Mouse (Mus musculus): ENCODE results near the gene Wdr20. TPM values are rescaled to one million over a fixed set of nuclear protein-coding genes. Genes with fewer than 3 reads are reported as not detected.

The Wdr20 gene
- polyA plus RNA-seq, 1 experiment = 36.4 TPM

DNA sequence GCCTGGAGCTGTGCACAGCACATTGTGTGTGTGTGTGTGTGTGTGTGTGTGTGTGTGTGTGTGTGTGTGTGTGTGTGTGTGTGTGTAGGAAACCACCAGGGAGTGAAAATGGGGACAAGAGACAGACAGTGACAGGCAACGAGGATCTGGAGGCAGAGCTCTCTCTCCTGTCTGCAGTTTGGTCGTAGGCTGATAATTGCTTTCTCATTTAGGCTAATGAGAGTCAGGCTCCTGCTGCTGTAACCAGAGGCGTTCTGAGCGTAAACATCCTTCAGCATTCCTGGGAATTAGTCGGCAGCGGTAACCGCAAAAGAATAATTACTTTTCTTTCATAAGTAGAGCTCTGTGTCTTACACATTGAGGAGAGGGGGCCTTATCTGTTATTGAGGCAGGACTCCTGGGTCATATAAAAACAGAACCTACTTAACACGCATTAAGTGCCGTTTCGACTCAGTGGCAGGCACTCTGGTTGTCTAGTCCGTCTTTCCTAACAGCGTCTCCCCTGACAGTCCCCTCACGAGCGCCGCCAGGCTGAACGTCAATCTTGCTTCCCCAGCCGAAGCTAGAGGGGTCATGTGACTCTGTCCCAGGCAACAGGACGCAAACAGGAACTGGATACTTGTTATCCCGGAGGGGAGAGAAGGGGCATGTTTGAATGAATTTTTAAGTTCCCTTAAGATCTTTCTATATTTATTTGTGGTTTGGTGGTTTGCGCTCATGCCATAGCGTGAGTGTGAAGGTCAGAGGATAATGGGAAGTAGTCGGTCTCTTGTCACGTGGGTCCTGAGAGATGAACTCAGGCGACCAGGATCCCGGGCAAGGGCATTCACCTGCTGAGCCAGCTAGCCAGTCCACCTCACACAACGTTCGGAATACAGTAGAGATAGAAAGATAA, 31.2 kb upstream of the Wdr20 start:
- Histone ChIP-seq H3K4me1 (ENCODE audit: control insufficient read depth, insufficient read depth, low read length) (peaks cover 7% of the 10 kb centered on the region), H3K9ac (ENCODE audit: low read depth, poor library complexity, severe bottlenecking) (peak overlapping the region; percentile 21), H3K9me3 (replicated peaks; ENCODE audit: control insufficient read depth, insufficient read depth, low read length, poor library complexity, severe bottlenecking) (no peaks in the 10 kb centered on the region), H3K27ac (ENCODE audit: insufficient read depth, low read length) (peak overlapping the region; percentile 87), H3K36me3 (ENCODE audit: control insufficient read depth, insufficient read depth, low read length, poor library complexity, severe bottlenecking) (no peaks in the 10 kb centered on the region), H3K27me3 (ENCODE audit: control insufficient read depth, insufficient read depth, low read length, poor library complexity, severe bottlenecking) (no peaks in the 10 kb centered on the region), H3K4me3 (ENCODE audit: low read depth, low read length) (peak overlapping the region; percentile 40)
- TF ChIP-seq EP300 (IDR thresholded peaks at IDR 0.05; ENCODE audit: insufficient read depth, low read depth, low read length) (peak; percentile 30), POLR2A (IDR thresholded peaks at IDR 0.05; ENCODE audit: insufficient read depth, low read length) (no peak), CTCF (IDR thresholded peaks at IDR 0.05; ENCODE audit: low read depth, low read length) (no peak)

DNA sequence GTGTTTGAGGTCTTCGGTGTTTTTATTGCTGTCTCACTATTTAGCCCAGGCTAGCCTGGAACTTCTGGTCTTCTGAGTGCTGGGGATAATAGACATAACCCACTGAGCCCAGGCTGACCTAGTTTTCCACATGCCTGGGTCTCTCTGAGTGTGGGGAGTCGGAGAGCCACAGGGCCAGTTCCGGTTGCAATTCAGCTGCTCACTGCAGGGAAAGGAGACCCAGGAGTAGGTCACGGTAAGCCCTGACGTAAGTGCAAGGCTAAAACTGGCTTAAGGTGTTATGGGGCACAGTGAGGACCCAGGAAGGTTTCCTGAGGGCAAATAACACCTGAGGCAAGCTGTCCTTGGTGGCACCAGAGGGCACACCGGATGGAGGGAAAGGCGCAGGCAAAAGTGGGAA, 30.3 kb upstream of the Wdr20 start:
- peak overlapping the region; percentile 87 for H3K27ac ChIP-seq (ENCODE audit: insufficient read depth, low read length)
- H3K27me3 ChIP-seq (ENCODE audit: control insufficient read depth, insufficient read depth, low read length, poor library complexity, severe bottlenecking) = no peaks in the 10 kb centered on the region
- H3K4me1 ChIP-seq (ENCODE audit: control insufficient read depth, insufficient read depth, low read length) = peaks cover 7% of the 10 kb centered on the region
- TF ChIP-seq POLR2A (IDR thresholded peaks at IDR 0.05; ENCODE audit: insufficient read depth, low read length) = no peak
- peak overlapping the region; percentile 21 for H3K9ac ChIP-seq (ENCODE audit: low read depth, poor library complexity, severe bottlenecking)
- no peaks in the 10 kb centered on the region for H3K9me3 ChIP-seq (replicated peaks; ENCODE audit: control insufficient read depth, insufficient read depth, low read length, poor library complexity, severe bottlenecking)
- no peaks in the 10 kb centered on the region for H3K36me3 ChIP-seq (ENCODE audit: control insufficient read depth, insufficient read depth, low read length, poor library complexity, severe bottlenecking)
- H3K4me3 ChIP-seq (ENCODE audit: low read depth, low read length) = peak overlapping the region; percentile 37

- Histone ChIP-seq H3K27ac (ENCODE audit: insufficient read depth, low read length) (peak overlapping the region; percentile 48; the same call in 1 of the 2 replicates), H3K9ac (ENCODE audit: low read depth, poor library complexity, severe bottlenecking) (no peak overlapping the region)
Measured at GRCm38 (mm10) chr12:110711270-110711669, 26.5 kb upstream of the Wdr20 start.

GRCm38 (mm10) chr12:110713784-110714183, 24.0 kb upstream of the Wdr20 start:
- no peak overlapping the region for H3K27ac ChIP-seq (ENCODE audit: insufficient read depth, low read length)
- no peaks in the 10 kb centered on the region for H3K9me3 ChIP-seq (replicated peaks; ENCODE audit: control insufficient read depth, insufficient read depth, low read length, poor library complexity, severe bottlenecking)
- no peak overlapping the region for H3K9ac ChIP-seq (ENCODE audit: low read depth, poor library complexity, severe bottlenecking)
- no peaks in the 10 kb centered on the region for H3K27me3 ChIP-seq (ENCODE audit: control insufficient read depth, insufficient read depth, low read length, poor library complexity, severe bottlenecking)
- H3K4me3 ChIP-seq (ENCODE audit: low read depth, low read length) = no peak overlapping the region
- TF ChIP-seq POLR2A (IDR thresholded peaks at IDR 0.05; ENCODE audit: insufficient read depth, low read length) (no peak), EP300 (IDR thresholded peaks at IDR 0.05; ENCODE audit: insufficient read depth, low read depth, low read length) (no peak), CTCF (IDR thresholded peaks at IDR 0.05; ENCODE audit: low read depth, low read length) (peak; percentile 28)
- H3K36me3 ChIP-seq (ENCODE audit: control insufficient read depth, insufficient read depth, low read length, poor library complexity, severe bottlenecking) = no peaks in the 10 kb centered on the region
- H3K4me1 ChIP-seq (ENCODE audit: control insufficient read depth, insufficient read depth, low read length) = no peaks in the 10 kb centered on the region

More at GRCm38 (mm10) chr12:110711270-110711669, 26.5 kb upstream of the Wdr20 start:
- Histone ChIP-seq H3K36me3 (ENCODE audit: control insufficient read depth, insufficient read depth, low read length, poor library complexity, severe bottlenecking) (no peaks in the 10 kb centered on the region), H3K27me3 (ENCODE audit: control insufficient read depth, insufficient read depth, low read length, poor library complexity, severe bottlenecking) (no peaks in the 10 kb centered on the region), H3K4me1 (ENCODE audit: control insufficient read depth, insufficient read depth, low read length) (no peaks in the 10 kb centered on the region), H3K4me3 (ENCODE audit: low read depth, low read length) (no peak overlapping the region), H3K9me3 (replicated peaks; ENCODE audit: control insufficient read depth, insufficient read depth, low read length, poor library complexity, severe bottlenecking) (no peaks in the 10 kb centered on the region)
- TF ChIP-seq EP300 (IDR thresholded peaks at IDR 0.05; ENCODE audit: insufficient read depth, low read depth, low read length) = peak; percentile 90
- no peak for TF ChIP-seq POLR2A (IDR thresholded peaks at IDR 0.05; ENCODE audit: insufficient read depth, low read length)

- H3K4me1 ChIP-seq (ENCODE audit: control insufficient read depth, insufficient read depth, low read length) = no peaks in the 10 kb centered on the region
- no peak overlapping the region for H3K4me3 ChIP-seq (ENCODE audit: low read depth, low read length)
- H3K27me3 ChIP-seq (ENCODE audit: control insufficient read depth, insufficient read depth, low read length, poor library complexity, severe bottlenecking) = no peaks in the 10 kb centered on the region
- no peaks in the 10 kb centered on the region for H3K36me3 ChIP-seq (ENCODE audit: control insufficient read depth, insufficient read depth, low read length, poor library complexity, severe bottlenecking)
- TF ChIP-seq EP300 (IDR thresholded peaks at IDR 0.05; ENCODE audit: insufficient read depth, low read depth, low read length) (no peak), CTCF (IDR thresholded peaks at IDR 0.05; ENCODE audit: low read depth, low read length) (no peak), POLR2A (IDR thresholded peaks at IDR 0.05; ENCODE audit: insufficient read depth, low read length) (no peak)
- H3K9me3 ChIP-seq (replicated peaks; ENCODE audit: control insufficient read depth, insufficient read depth, low read length, poor library complexity, severe bottlenecking) = no peaks in the 10 kb centered on the region
- no peak overlapping the region for H3K9ac ChIP-seq (ENCODE audit: low read depth, poor library complexity, severe bottlenecking)
- H3K27ac ChIP-seq (ENCODE audit: insufficient read depth, low read length) = no peak overlapping the region
Measured at GRCm38 (mm10) chr12:110714215-110714614, 23.5 kb upstream of the Wdr20 start.

GRCm38 (mm10) chr12:110716004-110716403, 21.7 kb upstream of the Wdr20 start:
- no peak for TF ChIP-seq EP300 (IDR thresholded peaks at IDR 0.05; ENCODE audit: insufficient read depth, low read depth, low read length)
- TF ChIP-seq POLR2A (IDR thresholded peaks at IDR 0.05; ENCODE audit: insufficient read depth, low read length) = no peak
- TF ChIP-seq CTCF (IDR thresholded peaks at IDR 0.05; ENCODE audit: low read depth, low read length) = no peak
- H3K9ac ChIP-seq (ENCODE audit: low read depth, poor library complexity, severe bottlenecking) = no peak overlapping the region
- no peak overlapping the region for H3K4me3 ChIP-seq (ENCODE audit: low read depth, low read length)
- H3K36me3 ChIP-seq (ENCODE audit: control insufficient read depth, insufficient read depth, low read length, poor library complexity, severe bottlenecking) = no peaks in the 10 kb centered on the region
- no peaks in the 10 kb centered on the region for H3K27me3 ChIP-seq (ENCODE audit: control insufficient read depth, insufficient read depth, low read length, poor library complexity, severe bottlenecking)
- no peaks in the 10 kb centered on the region for H3K9me3 ChIP-seq (replicated peaks; ENCODE audit: control insufficient read depth, insufficient read depth, low read length, poor library complexity, severe bottlenecking)
- H3K27ac ChIP-seq (ENCODE audit: insufficient read depth, low read length) = no peak overlapping the region
- no peaks in the 10 kb centered on the region for H3K4me1 ChIP-seq (ENCODE audit: control insufficient read depth, insufficient read depth, low read length)

Measured in ES-Bruce4 (cell line).